Mouse (Mus musculus) CH12.LX (cell line): Measurements from ENCODE around the gene U2surp.

ENCODE experiments used
- CTCF ChIP-seq, 2 experiments: IDR thresholded peaks in 1 of 2; conservative IDR thresholded peaks in 1 of 2; 2 replicates each; pipeline ENCODE4 v1.5.1; 2011 to 2012; ENCODE audit warnings: low read depth in 2 of 2, low read length in 2 of 2, improper control_type of control experiment in 1 of 2, inconsistent platforms in 1 of 2, mild to moderate bottlenecking in 1 of 2, moderate library complexity in 1 of 2
- GABPA ChIP-seq: IDR thresholded peaks from 2 replicates; pipeline ENCODE4 v1.6.1; 2012; ENCODE audit warnings: low read depth, low read length, improper control_type of control experiment, inconsistent platforms; ENCODE audit not compliant: insufficient replicate concordance
- MAX ChIP-seq: IDR thresholded peaks from 2 replicates; pipeline ENCODE4 v1.6.1; 2011; ENCODE audit warnings: low read length, improper control_type of control experiment
- MEF2A ChIP-seq: IDR thresholded peaks from 2 replicates; pipeline ENCODE4 v1.6.1; 2014; ENCODE audit warnings: low read depth, mild to moderate bottlenecking, inconsistent platforms, low read length, improper control_type of control experiment, borderline replicate concordance
- MXI1 ChIP-seq: IDR thresholded peaks from 2 replicates; pipeline ENCODE4 v1.6.1; 2011; ENCODE audit warnings: mild to moderate bottlenecking, low read depth, low read length, improper control_type of control experiment
- POLR2A ChIP-seq: IDR thresholded peaks from 2 replicates; pipeline ENCODE4 v1.6.1; 2011; ENCODE audit warnings: low read depth, mild to moderate bottlenecking, improper control_type of control experiment, low read length
- SMC3 ChIP-seq: IDR thresholded peaks from 2 replicates; pipeline ENCODE4 v1.6.1; 2011; ENCODE audit warnings: low read depth, low read length, improper control_type of control experiment
- ZKSCAN1 ChIP-seq: IDR thresholded peaks from 2 replicates; pipeline ENCODE4 v1.6.1; 2012; ENCODE audit warnings: low read depth, inconsistent platforms, low read length, improper control_type of control experiment, borderline replicate concordance

GRCm38 (mm10) chr9:95499848-95500247, 11.9 kb downstream of the U2surp start:
- TF ChIP-seq CTCF (conservative IDR thresholded peaks at IDR 0.05 in 1 of 2, IDR thresholded peaks at IDR 0.05 in 1 of 2; ENCODE audit: low read depth in 2 of 2, low read length in 2 of 2) (no peak), SMC3 (no peak), MAX (no peak), ZKSCAN1 (no peak), MEF2A (no peak), POLR2A (no peak), GABPA (no peak), MXI1 (no peak)
